Mouse (Mus musculus) liver, adult 2 months (tissue): ENCODE results near the gene Hist1h2af.
"Not testable (repeated sequence)": the region's sequence is repeated elsewhere in the genome, so short reads cannot be mapped to it uniquely, and the experiment has no call there.

Source experiments
- CTCF ChIP-seq: fragments of 200-500 bp; IDR thresholded peaks from 2 replicates; pipeline ENCODE4 v1.5.1; 2011; ENCODE audit warnings: low read depth, low read length, control low read depth
- POLR2A ChIP-seq: fragments of 200-500 bp; IDR thresholded peaks from 2 replicates; pipeline ENCODE4 v1.6.1; 2011; ENCODE audit warnings: low read length, control low read depth; ENCODE audit not compliant: insufficient read depth; ENCODE audit errors: extremely low read depth

GRCm38 (mm10) chr13:23539821-23540220 lies 6.1 kb downstream of the Hist1h2af start:
- not testable (repeated sequence) for TF ChIP-seq POLR2A, CTCF
